Mouse (Mus musculus) midbrain, embryonic 14.5 days (tissue): ENCODE measurements around the gene Barx1. TPM values are rescaled to one million over a fixed set of nuclear protein-coding genes. Genes with fewer than 3 reads are reported as not detected.

Experiments used
- polyA plus RNA-seq: library from polyadenylated mRNA; unstranded; fragments of >200 nt; fragmentation: Nextera tagmentation; extraction: Ambion mirVana; gene quantifications from 2 replicates; pipeline ENCODE4 v1.2.1, GENCODE M21; 2014

The Barx1 gene
- polyA plus RNA-seq, 1 experiment from 2014 or later: not detected

Other genes starting within 250 kb of the Barx1 start
- gene Zfp169, start 149.5 kb upstream of the Barx1 start, polyA plus RNA-seq: 6.8 and 7.4 TPM in 2 replicates
- gene A830005F24Rik, start 149.4 kb upstream of the Barx1 start, polyA plus RNA-seq: 2.6 and 3.1 TPM in 2 replicates
- 17.5 and 20.0 TPM in 2 replicates for gene Ptpdc1, start 37.3 kb upstream of the Barx1 start, polyA plus RNA-seq
- gene Phf2, start 208.1 kb downstream of the Barx1 start, polyA plus RNA-seq: 12.1 and 14.3 TPM in 2 replicates